Mouse (Mus musculus) liver, adult 2 months (tissue): Measurements from ENCODE around the gene Eci1.

ENCODE experiments used
- CTCF ChIP-seq: fragments of 200-500 bp; IDR thresholded peaks from 2 replicates; pipeline ENCODE4 v1.5.1; 2011; ENCODE audit warnings: low read depth, low read length, control low read depth
- POLR2A ChIP-seq: fragments of 200-500 bp; IDR thresholded peaks from 2 replicates; pipeline ENCODE4 v1.6.1; 2011; ENCODE audit warnings: low read length, control low read depth; ENCODE audit not compliant: insufficient read depth; ENCODE audit errors: extremely low read depth

- no peak for TF ChIP-seq CTCF
- no peak for TF ChIP-seq POLR2A
These were observed 42.7 kb upstream of the Eci1 start for GRCm38 (mm10) chr17:24383789-24384188.
